Mouse (Mus musculus) kidney, adult 10 weeks (tissue): ENCODE data around the gene Gm10188. TPM values are rescaled to one million over a fixed set of nuclear protein-coding genes. Genes with fewer than 3 reads are reported as not detected.

Source experiments
- polyA plus RNA-seq: library from polyadenylated mRNA; stranded (reverse); fragments of 350-450 nt; fragmentation: Illumina TruSeq; extraction: RNeasy Lipid Tissue Mini Kit (QIAGEN cat#74804); gene quantifications from one replicate; pipeline ENCODE4 v1.2.3, GENCODE M21; 2014; ENCODE audit warnings: low read depth, low replicate concordance

Gene Gm10188
- not detected for polyA plus RNA-seq

DNA sequence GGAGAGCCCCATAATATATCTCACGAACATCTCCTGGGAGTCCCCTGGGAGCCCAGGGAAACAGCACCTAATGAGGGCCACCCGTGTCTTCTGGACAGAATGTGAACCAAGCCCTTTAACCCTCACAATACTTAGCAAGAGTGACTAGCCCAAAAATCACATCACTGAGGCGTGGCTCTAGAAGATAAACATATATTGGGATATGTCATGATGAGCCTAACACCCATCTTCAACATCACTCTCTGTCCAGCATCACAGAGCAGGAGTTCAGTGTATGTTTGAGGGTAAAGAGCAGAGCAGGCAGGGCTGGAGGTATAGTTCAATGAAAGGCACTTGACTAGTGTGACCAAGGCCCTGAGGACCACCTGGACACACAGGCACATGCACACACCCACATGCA lies at the start of gene Gm10188:
Gene Gm10188, minus strand, starts transcription at position 101 of the 400 bp plus-strand sequence.

GRCm38 (mm10) chr1:132191093-132191785 lies 38.3 kb downstream of the Gm10188 start, which contains the start of the genes Lemd1 and AC124108.1:
Gene Lemd1, plus strand, starts transcription at chr1:132191431.
Gene AC124108.1, plus strand, starts transcription at chr1:132191457.

Other genes starting within 250 kb of the Gm10188 start
- gene Elk4, start 222.2 kb downstream of the Gm10188 start, polyA plus RNA-seq = 26.0 TPM
- gene Mfsd4a, start 161.7 kb downstream of the Gm10188 start, polyA plus RNA-seq = 88.5 TPM
- gene Cdk18, start 90.1 kb downstream of the Gm10188 start, polyA plus RNA-seq = 1.9 TPM
- not detected for gene Lemd1, start 38.3 kb downstream of the Gm10188 start, polyA plus RNA-seq
- gene AC124108.1, start 38.3 kb downstream of the Gm10188 start, polyA plus RNA-seq = not detected
- gene Klhdc8a, start 68.9 kb upstream of the Gm10188 start, polyA plus RNA-seq = 2.7 TPM
- gene Nuak2, start 86.4 kb upstream of the Gm10188 start, polyA plus RNA-seq = 33.4 TPM
- gene Tmcc2, start 161.5 kb upstream of the Gm10188 start, polyA plus RNA-seq = 0.73 TPM
- gene Dstyk, start 187.8 kb upstream of the Gm10188 start, polyA plus RNA-seq = 20.1 TPM
- 42.4 TPM for gene Rbbp5, start 247.6 kb upstream of the Gm10188 start, polyA plus RNA-seq